Mouse (Mus musculus): ENCODE measurements around the gene Lrfn2.

GRCm38 (mm10) chr17:49064526-49064925, 132.3 kb downstream of the Lrfn2 start:
- no peak for TF ChIP-seq CTCF (IDR thresholded peaks at IDR 0.05; ENCODE audit: borderline replicate concordance, insufficient read depth, low read depth, low read length)
- TF ChIP-seq POLR2A (IDR thresholded peaks at IDR 0.05; ENCODE audit: borderline replicate concordance, insufficient read depth, low read length) = no peak
